Mouse (Mus musculus) embryo, embryonic 10.5 days (tissue): ENCODE measurements around the gene Tnni2.

Source experiments
- DNase-seq: peaks from one replicate; pipeline ENCODE4 v3.0.0-alpha.2; 2015; ENCODE audit warnings: low spot score

The Tnni2 gene

DNA sequence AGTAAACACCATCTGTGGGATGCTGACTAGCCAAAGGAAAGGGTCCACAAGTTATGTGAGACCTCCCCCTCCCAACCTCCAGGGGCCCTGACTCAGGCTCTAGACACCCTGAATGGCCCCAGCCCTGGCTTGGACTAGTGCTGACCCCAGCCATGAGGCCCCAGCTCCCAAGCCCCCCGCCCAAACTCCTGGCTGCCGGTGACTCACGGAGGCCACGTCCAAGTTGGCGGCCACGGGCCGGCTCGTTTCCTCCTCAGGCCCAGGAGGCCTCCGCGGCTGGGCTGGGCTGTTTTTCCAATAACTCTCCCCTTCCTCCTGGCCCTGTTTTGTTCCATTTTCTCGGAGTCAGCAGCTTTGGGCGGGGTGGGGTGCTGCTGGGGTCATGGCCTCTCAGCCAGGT, 43.2 kb downstream of the Tnni2 start:
- no peak for DNase-seq

GRCm38 (mm10) chr7:142486751-142487162, 45.1 kb downstream of the Tnni2 start:
- no peak for DNase-seq

DNA sequence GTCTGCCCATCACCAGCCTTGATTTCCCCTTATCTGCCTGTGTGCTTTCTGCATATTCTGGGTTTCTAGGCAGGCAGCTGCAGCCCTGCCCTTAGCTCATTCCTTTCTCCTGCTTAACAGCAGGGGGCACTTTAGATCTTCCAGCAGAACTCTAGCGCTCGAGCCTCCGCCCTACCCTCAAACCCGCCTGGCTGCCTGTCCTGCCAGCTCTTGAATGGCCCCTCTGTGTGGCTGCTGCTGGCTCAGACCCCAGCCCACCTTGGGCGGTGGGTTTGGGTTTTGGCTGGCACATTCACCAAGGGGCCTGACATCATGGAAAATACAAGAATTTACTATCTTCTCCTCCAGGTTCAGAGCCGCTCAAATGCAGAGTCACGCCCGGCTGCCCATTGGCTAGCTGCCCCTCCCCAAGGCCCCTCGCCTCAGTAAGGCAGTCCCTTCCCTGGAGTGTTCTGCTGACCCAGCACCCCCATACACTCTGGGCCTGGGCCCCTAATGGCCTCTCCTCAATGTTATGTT, 45.8 kb downstream of the Tnni2 start:
- peak; percentile 88 for DNase-seq

DNA sequence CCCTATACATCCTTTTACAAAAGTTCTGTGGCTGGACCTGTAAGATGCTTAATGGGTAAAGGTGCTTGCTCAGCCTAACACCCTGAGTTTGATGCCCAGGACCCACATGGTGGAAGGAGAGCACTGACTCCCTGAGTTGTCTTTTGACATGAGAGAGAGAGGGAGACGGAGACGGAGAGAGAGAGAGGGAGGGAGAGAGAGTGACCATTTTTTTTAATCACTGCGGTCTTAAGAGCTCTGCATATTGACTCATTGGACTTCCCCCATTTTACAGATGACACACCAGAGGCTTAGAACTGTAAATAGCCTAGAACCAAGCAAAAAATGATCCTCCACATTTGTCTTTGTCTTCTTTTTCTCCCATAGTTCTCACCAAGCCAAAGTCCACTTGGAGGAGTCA, 46.4 kb downstream of the Tnni2 start:
- DNase-seq, result no peak

DNA sequence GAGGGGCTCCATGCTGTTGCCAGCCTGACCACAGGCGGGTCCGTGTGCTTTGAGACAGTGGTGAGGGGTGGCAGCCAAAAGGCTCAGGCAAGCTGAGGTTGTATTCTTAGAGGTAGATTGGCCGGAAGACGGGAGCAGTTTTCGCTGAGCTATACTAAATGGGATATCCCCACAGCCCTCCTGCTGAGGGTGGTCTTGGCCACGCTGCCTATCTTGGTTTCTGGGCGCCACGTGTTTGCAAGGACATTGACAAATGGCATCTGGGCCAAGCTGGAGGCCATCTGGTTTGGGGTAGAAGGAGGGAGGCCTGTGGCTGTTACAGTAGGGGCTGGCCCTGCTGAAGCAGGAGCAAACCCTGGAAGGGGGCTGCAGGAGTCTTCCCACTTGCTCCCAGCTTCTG, 51.9 kb downstream of the Tnni2 start:
- DNase-seq, result peak; percentile 56
